Mouse (Mus musculus): ENCODE measurements around the gene Pou3f3.

DNA sequence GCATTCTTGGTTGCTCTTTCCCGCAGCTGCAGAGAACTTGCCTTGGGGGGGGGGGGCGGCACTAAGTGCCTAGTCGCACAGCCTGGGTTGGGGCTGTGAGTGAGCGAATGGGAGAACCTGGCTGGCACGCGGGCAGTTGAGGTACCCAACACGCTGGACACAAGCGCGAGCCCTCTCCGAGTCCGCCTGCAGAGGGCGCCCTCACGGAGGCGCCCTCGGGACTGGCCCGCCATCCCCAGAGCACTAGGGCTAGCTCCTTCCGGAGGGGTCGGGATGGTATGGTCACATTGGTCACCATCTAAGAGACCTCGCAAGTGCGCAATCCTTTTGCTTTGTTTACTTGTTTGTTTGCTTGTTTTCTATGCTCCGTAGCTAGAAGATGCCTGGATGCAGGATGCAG, 10.8 kb upstream of the Pou3f3 start:
- no peak for TF ChIP-seq POLR2A (IDR thresholded peaks at IDR 0.05; ENCODE audit: low read depth, low read length)
- no peak for TF ChIP-seq CTCF (IDR thresholded peaks at IDR 0.05; ENCODE audit: extremely low read depth, insufficient read depth, insufficient read length, insufficient replicate concordance)

Measured in spleen, adult 2 months (tissue).